Mouse (Mus musculus) activated CD4-positive, CD25-positive, alpha-beta regulatory T cell, adult 4 months (primary cell): ENCODE measurements around the gene Hist1h2ab. TPM values are rescaled to one million over a fixed set of nuclear protein-coding genes. Genes with fewer than 3 reads are reported as not detected.

Source experiments
- ATAC-seq: one replicate; pipeline ENCODE4 v1.8.0; 2017
- polyA plus RNA-seq, 2 experiments: library from polyadenylated mRNA; unstranded; fragments of 100-300 nt; shearing (Covaris generic); gene quantifications; one replicate each; pipeline ENCODE4 v1.2.1; 2017

Gene Hist1h2ab
- polyA plus RNA-seq, 2 experiments from 2014 or later = 9.5 to 10.0 TPM

DNA sequence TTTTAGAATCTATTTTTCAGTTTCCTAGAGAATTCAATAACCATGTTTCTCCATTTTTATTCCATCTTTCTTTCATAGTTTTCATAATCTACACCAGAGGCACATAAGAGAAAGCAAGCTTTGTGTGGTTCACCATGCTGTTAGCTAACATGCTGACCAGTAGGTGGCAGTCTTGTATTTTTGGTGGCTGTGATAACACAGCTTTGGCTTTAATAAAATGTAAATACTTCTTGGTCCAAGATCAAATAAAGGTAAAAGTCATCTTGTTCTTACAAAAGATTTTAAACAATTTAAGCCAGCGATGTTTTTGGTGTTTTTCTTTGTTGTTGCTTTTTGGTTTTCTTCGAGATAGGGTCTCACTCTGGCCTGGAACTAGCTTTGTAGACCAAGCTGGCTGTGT, 41.6 kb downstream of the Hist1h2ab start:
- no peak for ATAC-seq

- ATAC-seq = no peak
Observed at GRCm38 (mm10) chr13:23799405-23799804, 48.5 kb downstream of the Hist1h2ab start.

Other genes starting within 250 kb of the Hist1h2ab start
- gene Hist1h4h, start 220.1 kb upstream of the Hist1h2ab start, polyA plus RNA-seq = 1 to 10 TPM; 2.7 to 3.2 TPM
- gene Hist1h2af, start 217.2 kb upstream of the Hist1h2ab start, polyA plus RNA-seq = not detected
- 1 to 10 TPM in 1 of 2 experiments, not detected in 1; 1.1 TPM for gene Hist1h3g, start 215.7 kb upstream of the Hist1h2ab start, polyA plus RNA-seq
- under 1 TPM in 1 of 2 experiments, not detected in 1; 0.38 TPM for gene Hist1h2bh, start 207.7 kb upstream of the Hist1h2ab start, polyA plus RNA-seq
- 1 to 10 TPM in 1 of 2 experiments, not detected in 1; 1.1 TPM for gene Hist1h3f, start 207.1 kb upstream of the Hist1h2ab start, polyA plus RNA-seq
- gene Hist1h4f, start 199.5 kb upstream of the Hist1h2ab start, polyA plus RNA-seq = 1 to 10 TPM in 1 of 2 experiments, not detected in 1; 2.8 TPM
- under 1 TPM; 0.31 to 0.79 TPM for gene Hist1h1d, start 197.9 kb upstream of the Hist1h2ab start, polyA plus RNA-seq
- gene Hist1h3e, start 188.8 kb upstream of the Hist1h2ab start, polyA plus RNA-seq = 1 to 10 TPM in 1 of 2 experiments, under 1 TPM in 1; 0.86 to 1.6 TPM
- 10 to 100 TPM; 26.7 to 59.1 TPM for gene Hist1h2ae, start 179.9 kb upstream of the Hist1h2ab start, polyA plus RNA-seq
- 1 to 10 TPM; 4.0 to 5.7 TPM for gene Hist1h2bg, start 179.7 kb upstream of the Hist1h2ab start, polyA plus RNA-seq
- under 1 TPM in 1 of 2 experiments, not detected in 1; 0.83 TPM for gene Hist1h2bf, start 176.9 kb upstream of the Hist1h2ab start, polyA plus RNA-seq
- gene Hist1h2ad, start 176.7 kb upstream of the Hist1h2ab start, polyA plus RNA-seq = 1 to 10 TPM in 1 of 2 experiments, not detected in 1; 2.3 TPM
- not detected for gene Hist1h3d, start 175.4 kb upstream of the Hist1h2ab start, polyA plus RNA-seq
- gene Hist1h4d, start 169.5 kb upstream of the Hist1h2ab start, polyA plus RNA-seq = 10 to 100 TPM; 36.8 to 39.3 TPM
- gene Hist1h2be, start 130.0 kb upstream of the Hist1h2ab start, polyA plus RNA-seq = 1 to 10 TPM; 1.5 to 1.7 TPM
- gene Hist1h1e, start 128.6 kb upstream of the Hist1h2ab start, polyA plus RNA-seq = 10 to 100 TPM; 11.9 to 13.5 TPM
- under 1 TPM in 1 of 2 experiments, not detected in 1; 0.28 TPM for gene Hist1h2ac, start 67.2 kb upstream of the Hist1h2ab start, polyA plus RNA-seq
- 1 to 10 TPM in 1 of 2 experiments, under 1 TPM in 1; 0.85 to 5.4 TPM for gene Hist1h2bc, start 66.9 kb upstream of the Hist1h2ab start, polyA plus RNA-seq
- gene Hist1h1t, start 55.3 kb upstream of the Hist1h2ab start, polyA plus RNA-seq = not detected
- 1 to 10 TPM in 1 of 2 experiments, under 1 TPM in 1; 0.57 to 7.4 TPM for gene Hist1h4c, start 52.7 kb upstream of the Hist1h2ab start, polyA plus RNA-seq
- under 1 TPM in 1 of 2 experiments, not detected in 1; 0.80 TPM for gene Hfe, start 40.3 kb upstream of the Hist1h2ab start, polyA plus RNA-seq
- 10 to 100 TPM in 1 of 2 experiments, 1 to 10 TPM in 1; 5.3 to 15.2 TPM for gene Hist1h1c, start 12.3 kb upstream of the Hist1h2ab start, polyA plus RNA-seq
- 1 to 10 TPM in 1 of 2 experiments, not detected in 1; 2.4 TPM for gene Hist1h3c, start 5.5 kb upstream of the Hist1h2ab start, polyA plus RNA-seq
- under 1 TPM in 1 of 2 experiments, not detected in 1; 0.73 TPM for gene Hist1h2bb, start 4.4 kb upstream of the Hist1h2ab start, polyA plus RNA-seq
- not detected for gene Hist1h3b, start 1.1 kb downstream of the Hist1h2ab start, polyA plus RNA-seq
- gene Hist1h4b, start 5.9 kb downstream of the Hist1h2ab start, polyA plus RNA-seq = 1 to 10 TPM in 1 of 2 experiments, not detected in 1; 2.8 TPM
- gene Hist1h4a, start 10.1 kb downstream of the Hist1h2ab start, polyA plus RNA-seq = 1 to 10 TPM in 1 of 2 experiments, not detected in 1; 3.1 TPM
- gene Hist1h3a, start 11.3 kb downstream of the Hist1h2ab start, polyA plus RNA-seq = 1 to 10 TPM in 1 of 2 experiments, under 1 TPM in 1; 0.73 to 1.7 TPM
- 1 to 10 TPM; 5.1 to 7.8 TPM for gene Hist1h1a, start 12.5 kb downstream of the Hist1h2ab start, polyA plus RNA-seq
- gene Trim38, start 18.8 kb downstream of the Hist1h2ab start, polyA plus RNA-seq = not detected
- gene Slc17a2, start 55.9 kb downstream of the Hist1h2ab start, polyA plus RNA-seq = not detected
- not detected for gene Slc17a3, start 88.3 kb downstream of the Hist1h2ab start, polyA plus RNA-seq
- gene Slc17a1, start 116.6 kb downstream of the Hist1h2ab start, polyA plus RNA-seq = not detected
- not detected for gene Slc17a4, start 163.9 kb downstream of the Hist1h2ab start, polyA plus RNA-seq
- not detected for gene Hist1h2ba, start 183.0 kb downstream of the Hist1h2ab start, polyA plus RNA-seq
- not detected for gene Hist1h2aa, start 183.3 kb downstream of the Hist1h2ab start, polyA plus RNA-seq
- gene Scgn, start 240.1 kb downstream of the Hist1h2ab start, polyA plus RNA-seq = not detected